15 mouse cellular contexts compared by ENCODE assay signal in genomic region chr19:42785129-42785528, GRCm38 (mm10). TPM values are rescaled to one million over a fixed set of nuclear protein-coding genes. Genes with fewer than 3 reads are reported as not detected.
DNase-seq lines count a peak whose midpoint lies in the region; ATAC-seq and TF ChIP-seq lines count a peak whose summit lies in the region.
"Had no signal": no experiment of that assay in that cellular context is flagged by ENCODE, and none has a peak within 500 bp of the region (broad histone marks: within the 10 kb centered on the region; RNA-seq: fewer than 3 reads in every experiment).

No protein-coding gene starts in this region.

- no peaks in the 10 kb centered on the region for H3K27me3 ChIP-seq in hindbrain, embryonic 14.5 days (ENCODE audit: control insufficient read depth, insufficient read depth, low read length)
- H3K27me3 ChIP-seq in hindbrain, embryonic 16.5 days (replicated peaks; ENCODE audit: control insufficient read depth, insufficient read depth, low read length) = no peaks in the 10 kb centered on the region
- H3K27me3 ChIP-seq in liver, postnatal 0 days (ENCODE audit: insufficient read depth, low read length) = no peaks in the 10 kb centered on the region

- 42% methylated on average over 2 of the region's 2 CpGs for WGBS in hindbrain, embryonic 14.5 days
- 30% methylated on average over 2 of the region's 2 CpGs for WGBS in hindbrain, embryonic 16.5 days
- WGBS in liver, postnatal 0 days (ENCODE audit: insufficient replicate concordance) = 31% methylated on average over 2 of the region's 2 CpGs

- 0 out of 2 replicates have a peak, but pooled peaks cover 4% of the 10 kb centered on the region for H3K4me1 ChIP-seq in hindbrain, embryonic 14.5 days (replicated peaks; ENCODE audit: control insufficient read depth, insufficient read depth, low read length)
- H3K4me1 ChIP-seq in hindbrain, embryonic 16.5 days (ENCODE audit: control insufficient read depth, insufficient read depth, low read depth, low read length) = peaks cover 8% of the 10 kb centered on the region
- H3K4me1 ChIP-seq in liver, postnatal 0 days (ENCODE audit: insufficient read depth) = peaks cover under 1% of the 10 kb centered on the region; the same call in 1 of the 2 replicates
- H3K4me1 ChIP-seq: neural tube, embryonic 12.5 days had no signal

- no peaks in the 10 kb centered on the region for H3K36me3 ChIP-seq in hindbrain, embryonic 14.5 days (replicated peaks; ENCODE audit: control insufficient read depth, insufficient read depth)
- no peaks in the 10 kb centered on the region for H3K36me3 ChIP-seq in hindbrain, embryonic 16.5 days (ENCODE audit: control insufficient read depth, insufficient read depth, low read length)
- no peaks in the 10 kb centered on the region for H3K36me3 ChIP-seq in liver, postnatal 0 days (replicated peaks; ENCODE audit: insufficient read depth, low read length)
- H3K36me3 ChIP-seq: G1E; neural tube, embryonic 12.5 days had no signal

- DNase-seq in hindbrain, embryonic 14.5 days (ENCODE audit: low spot score) = no peak
- peak; percentile 35 for DNase-seq in thymus, postnatal 14 days
- no peak for DNase-seq in thymus, postnatal 0 days (ENCODE audit: low spot score)
- DNase-seq in liver, postnatal 0 days = no peak
- DNase-seq in thymus, postnatal 4 days = peak; percentile 66
- DNase-seq in urinary bladder, postnatal 25 days (ENCODE audit: low spot score) = no peak
- no peak for DNase-seq in urinary bladder, postnatal 14 days (ENCODE audit: low spot score)
- DNase-seq: cerebellum, adult 11 months; gastrocnemius, postnatal 14 days; left cerebral cortex, postnatal 4 days; lung, postnatal 36 days; right cerebral cortex, postnatal 14 days had no signal

- no peak overlapping the region for H3K4me3 ChIP-seq in hindbrain, embryonic 14.5 days (replicated peaks; ENCODE audit: low read length)
- H3K4me3 ChIP-seq in hindbrain, embryonic 16.5 days (ENCODE audit: low read length) = no peak overlapping the region
- H3K4me3 ChIP-seq in liver, postnatal 0 days (ENCODE audit: low read depth, low read length) = no peak overlapping the region
- H3K4me3 ChIP-seq: neural tube, embryonic 12.5 days had no signal

- ATAC-seq in hindbrain, embryonic 14.5 days (ENCODE audit: low FRiP score) = no peak
- no peak for ATAC-seq in hindbrain, embryonic 16.5 days
- ATAC-seq in liver, postnatal 0 days = no peak

- H3K27ac ChIP-seq in hindbrain, embryonic 14.5 days = peak overlapping the region; percentile 43
- H3K27ac ChIP-seq in hindbrain, embryonic 16.5 days (ENCODE audit: low read depth, low read length) = no peak overlapping the region
- no peak overlapping the region for H3K27ac ChIP-seq in liver, postnatal 0 days (ENCODE audit: low read depth)
- H3K27ac ChIP-seq: neural tube, embryonic 12.5 days had no signal

- H3K9ac ChIP-seq in hindbrain, embryonic 14.5 days = no peak overlapping the region
- no peak overlapping the region for H3K9ac ChIP-seq in hindbrain, embryonic 16.5 days (ENCODE audit: low read depth, low read length)
- H3K9ac ChIP-seq in liver, postnatal 0 days (replicated peaks) = no peak overlapping the region
- H3K9ac ChIP-seq: neural tube, embryonic 12.5 days had no signal

- no peak overlapping the region for H3K4me2 ChIP-seq in hindbrain, embryonic 14.5 days (replicated peaks)
- H3K4me2 ChIP-seq in hindbrain, embryonic 16.5 days (ENCODE audit: low read length) = no peak overlapping the region
- H3K4me2 ChIP-seq in liver, postnatal 0 days (ENCODE audit: low read depth, low read length) = no peak overlapping the region
- H3K4me2 ChIP-seq: neural tube, embryonic 12.5 days had no signal

- TF ChIP-seq EP300 in liver, postnatal 0 days (IDR thresholded peaks at IDR 0.05; ENCODE audit: low read depth) = no peak

- no peaks in the 10 kb centered on the region for H3K9me3 ChIP-seq in hindbrain, embryonic 14.5 days (ENCODE audit: control insufficient read depth, low read length)
- no peaks in the 10 kb centered on the region for H3K9me3 ChIP-seq in hindbrain, embryonic 16.5 days (ENCODE audit: control insufficient read depth, low read length)
- H3K9me3 ChIP-seq in liver, postnatal 0 days (ENCODE audit: low read length) = no peaks in the 10 kb centered on the region
- H3K9me3 ChIP-seq: G1E; neural tube, embryonic 12.5 days had no signal

- TF ChIP-seq CTCF in liver, postnatal 0 days (IDR thresholded peaks at IDR 0.05; ENCODE audit: low read depth) = peak; percentile 45

RNA-seq across cellular contexts. Expression of gene Hps1, which starts 5.4 kb away (rescaled TPM):
- 7.8 and 10.0 TPM in 2 replicates for polyA plus RNA-seq in hindbrain, embryonic 14.5 days (2014; fragmentation: Nextera tagmentation; extraction: Ambion mirVana)
- polyA plus RNA-seq in hindbrain, embryonic 16.5 days (2015; fragmentation: Nextera tagmentation; extraction: Ambion mirVana) = 9.3 and 10.6 TPM in 2 replicates
- 16.0 and 16.5 TPM in 2 replicates for polyA plus RNA-seq in thymus, postnatal 0 days (2015; fragmentation: Nextera tagmentation; extraction: Ambion mirVana)
- 4.7 and 5.3 TPM in 2 replicates for polyA plus RNA-seq in liver, postnatal 0 days (2015; fragmentation: Nextera tagmentation; extraction: Ambion mirVana)

RNA-seq across cellular contexts. Expression of gene Pyroxd2, which starts 32.6 kb away (rescaled TPM):
- polyA plus RNA-seq in hindbrain, embryonic 14.5 days (2014; fragmentation: Nextera tagmentation; extraction: Ambion mirVana) = 1.6 and 2.9 TPM in 2 replicates
- polyA plus RNA-seq in hindbrain, embryonic 16.5 days (2015; fragmentation: Nextera tagmentation; extraction: Ambion mirVana) = 2.5 and 3.0 TPM in 2 replicates
- polyA plus RNA-seq in thymus, postnatal 0 days (2015; fragmentation: Nextera tagmentation; extraction: Ambion mirVana) = 0.69 and 0.89 TPM in 2 replicates
- 5.8 and 7.5 TPM in 2 replicates for polyA plus RNA-seq in liver, postnatal 0 days (2015; fragmentation: Nextera tagmentation; extraction: Ambion mirVana)

Comparison
In these comparisons a context has a peak if more than half of its experiments do, and no peak if none do; other contexts are left out.
1. DNase-seq: peak in thymus, postnatal 14 days (single experiment) and thymus, postnatal 4 days (single experiment); none in hindbrain, embryonic 14.5 days (single experiment), thymus, postnatal 0 days (single experiment), liver, postnatal 0 days (single experiment), urinary bladder, postnatal 25 days (single experiment) and urinary bladder, postnatal 14 days (single experiment).